Mouse (Mus musculus) CH12.LX (cell line): ENCODE measurements around the gene Kndc1. TPM values are rescaled to one million over a fixed set of nuclear protein-coding genes. Genes with fewer than 3 reads are reported as not detected.

Experiments used
- DNase-seq: peaks from one replicate; pipeline ENCODE4 v3.0.0-alpha.2; 2013; ENCODE audit errors: extremely low read depth
- H3K27ac ChIP-seq: 2 replicates; pipeline ENCODE4 v1.5.1; 2012; ENCODE audit warnings: low read depth, mild to moderate bottlenecking, control low read depth, moderate library complexity; ENCODE audit not compliant: insufficient read depth
- H3K27me3 ChIP-seq: replicated peaks from 2 replicates; pipeline ENCODE3; 2012; ENCODE audit warnings: inconsistent platforms
- H3K36me3 ChIP-seq, 2 experiments: replicated peaks in 1 of 2; 2 replicates each; pipeline versions ENCODE3 to v1.6.1; 2012; ENCODE audit warnings: inconsistent platforms in 1 of 2, low read length in 1 of 2, mild to moderate bottlenecking in 1 of 2, mixed read lengths in 1 of 2, moderate library complexity in 1 of 2; ENCODE audit not compliant: control insufficient read depth in 1 of 2, insufficient read depth in 1 of 2
- H3K4me1 ChIP-seq, 2 experiments: 2 replicates each; pipeline ENCODE4 v1.6.1; 2012; ENCODE audit warnings: inconsistent platforms in 1 of 2, moderate library complexity in 1 of 2; ENCODE audit not compliant: insufficient read depth in 2 of 2, control insufficient read depth in 1 of 2
- H3K4me2 ChIP-seq: 2 replicates; pipeline ENCODE4 v1.6.1; 2012; ENCODE audit warnings: low read depth, mild to moderate bottlenecking, control low read depth; ENCODE audit not compliant: poor library complexity, insufficient read depth, severe bottlenecking
- H3K4me3 ChIP-seq, 3 experiments: fragments of 150-350 bp in 1 of 3; sonication (generic) in 1 of 3; replicated peaks in 1 of 3; 2 replicates each; pipeline versions ENCODE3 to v1.5.1; 2011 to 2012; ENCODE audit warnings: low read depth in 2 of 3, low read length in 2 of 3, mild to moderate bottlenecking in 2 of 3, moderate library complexity in 2 of 3, control low read depth in 1 of 3, improper control_type of control experiment in 1 of 3, inconsistent platforms in 1 of 3, mixed read lengths in 1 of 3; ENCODE audit not compliant: poor library complexity in 1 of 3
- H3K79me2 ChIP-seq: replicated peaks from 2 replicates; pipeline ENCODE4 v1.6.1; 2012; ENCODE audit warnings: mild to moderate bottlenecking, moderate library complexity; ENCODE audit not compliant: control insufficient read depth, poor library complexity, insufficient read depth, severe bottlenecking; ENCODE audit errors: extremely low read depth
- H3K9ac ChIP-seq: 2 replicates; pipeline ENCODE4 v1.6.1; 2012; ENCODE audit warnings: low read depth, mild to moderate bottlenecking, control low read depth, moderate library complexity; ENCODE audit not compliant: insufficient read depth
- H3K9me3 ChIP-seq: replicated peaks from 2 replicates; pipeline ENCODE3; 2012; ENCODE audit warnings: low read length, inconsistent platforms, mixed read lengths
- BHLHE40 ChIP-seq: IDR thresholded peaks from 2 replicates; pipeline ENCODE4 v1.6.1; 2011; ENCODE audit warnings: mild to moderate bottlenecking, low read depth, low read length, improper control_type of control experiment
- CHD1 ChIP-seq: IDR thresholded peaks from 2 replicates; pipeline ENCODE4 v1.6.1; 2012; ENCODE audit warnings: low read depth, low read length, improper control_type of control experiment, inconsistent platforms
- CTCF ChIP-seq, 2 experiments: IDR thresholded peaks in 1 of 2; conservative IDR thresholded peaks in 1 of 2; 2 replicates each; pipeline ENCODE4 v1.5.1; 2011 to 2012; ENCODE audit warnings: low read depth in 2 of 2, low read length in 2 of 2, improper control_type of control experiment in 1 of 2, inconsistent platforms in 1 of 2, mild to moderate bottlenecking in 1 of 2, moderate library complexity in 1 of 2
- E2F4 ChIP-seq: IDR thresholded peaks from 2 replicates; pipeline ENCODE4 v1.6.1; 2011; ENCODE audit warnings: low read depth, low read length, improper control_type of control experiment; ENCODE audit not compliant: insufficient replicate concordance
- EP300 ChIP-seq: IDR thresholded peaks from 2 replicates; pipeline ENCODE4 v1.6.1; 2011; ENCODE audit warnings: low read length, improper control_type of control experiment
- HCFC1 ChIP-seq: IDR thresholded peaks from 2 replicates; pipeline ENCODE4 v1.6.1; 2012; ENCODE audit warnings: low read depth, mild to moderate bottlenecking, inconsistent platforms, low read length, improper control_type of control experiment
- JUN ChIP-seq: IDR thresholded peaks from 2 replicates; pipeline ENCODE4 v1.6.1; 2011; ENCODE audit warnings: low read depth, mild to moderate bottlenecking, low read length, improper control_type of control experiment, moderate library complexity; ENCODE audit not compliant: insufficient read depth
- MAFK ChIP-seq: IDR thresholded peaks from 2 replicates; pipeline ENCODE4 v1.6.1; 2011; ENCODE audit warnings: low read length, improper control_type of control experiment; ENCODE audit not compliant: insufficient replicate concordance
- MAX ChIP-seq: IDR thresholded peaks from 2 replicates; pipeline ENCODE4 v1.6.1; 2011; ENCODE audit warnings: low read length, improper control_type of control experiment
- MAZ ChIP-seq: IDR thresholded peaks from 2 replicates; pipeline ENCODE4 v1.6.1; 2012; ENCODE audit warnings: low read depth, mild to moderate bottlenecking, inconsistent platforms, low read length, improper control_type of control experiment, moderate library complexity
- MXI1 ChIP-seq: IDR thresholded peaks from 2 replicates; pipeline ENCODE4 v1.6.1; 2011; ENCODE audit warnings: mild to moderate bottlenecking, low read depth, low read length, improper control_type of control experiment
- SIN3A ChIP-seq: IDR thresholded peaks from 2 replicates; pipeline ENCODE4 v1.6.1; 2012; ENCODE audit warnings: low read length, improper control_type of control experiment, inconsistent platforms
- TBP ChIP-seq: conservative IDR thresholded peaks from 2 replicates; pipeline ENCODE4 v1.6.1; 2011; ENCODE audit warnings: low read depth, low read length, improper control_type of control experiment
- TCF12 ChIP-seq: IDR thresholded peaks from 2 replicates; pipeline ENCODE4 v1.6.1; 2014; ENCODE audit warnings: low read depth, mild to moderate bottlenecking, inconsistent platforms, low read length, improper control_type of control experiment
- UBTF ChIP-seq: IDR thresholded peaks from 2 replicates; pipeline ENCODE4 v1.6.1; 2012; ENCODE audit warnings: low read depth, mild to moderate bottlenecking, inconsistent platforms, low read length, improper control_type of control experiment, moderate library complexity
- ZC3H11A ChIP-seq: IDR thresholded peaks from 2 replicates; pipeline ENCODE4 v1.6.1; 2012; ENCODE audit warnings: low read depth, mild to moderate bottlenecking, inconsistent platforms, low read length, improper control_type of control experiment
- ZNF384 ChIP-seq: IDR thresholded peaks from 2 replicates; pipeline ENCODE4 v1.6.1; 2012; ENCODE audit warnings: low read depth, low read length, improper control_type of control experiment, inconsistent platforms
- dilution Hi-C: fragments of 300-500 bp; cut with MboI; formaldehyde crosslinking; loops from 2 replicates; pipeline ENCODE4 v1.14.3; 2020; ENCODE audit warnings: low sequenced_read_pairs; ENCODE audit not compliant: extremely low pct_unique_long_range_greater_than_20kb, extremely low pct_ligation_motif_present
- in situ Hi-C: fragments of 300-500 bp; cut with MboI; formaldehyde crosslinking; loops from 3 replicates; pipeline ENCODE4 v1.14.3; 2019; ENCODE audit warnings: low sequenced_read_pairs, low pct_ligation_motif_present, low pct_unique_long_range_greater_than_20kb, mixed read lengths
- polyA plus RNA-seq: library from polyadenylated mRNA; unstranded; fragments of >175 nt; gene quantifications from 2 replicates; pipeline ENCODE4 v1.2.1, GENCODE M21; 2012; ENCODE audit warnings: low read depth; ENCODE audit not compliant: insufficient read length
- total RNA-seq, 2 experiments: library from RNA; depleted of rRNA; stranded (reverse); fragments of 300-350 nt in 1 of 2; fragments of >200 nt in 1 of 2; gene quantifications; 2 replicates each; pipeline ENCODE4 v1.2.3; 2012 to 2014

Gene Kndc1
- total and polyA plus RNA-seq, 3 experiments, result 2.3 to 5.0 (median 4.0) TPM

DNA sequence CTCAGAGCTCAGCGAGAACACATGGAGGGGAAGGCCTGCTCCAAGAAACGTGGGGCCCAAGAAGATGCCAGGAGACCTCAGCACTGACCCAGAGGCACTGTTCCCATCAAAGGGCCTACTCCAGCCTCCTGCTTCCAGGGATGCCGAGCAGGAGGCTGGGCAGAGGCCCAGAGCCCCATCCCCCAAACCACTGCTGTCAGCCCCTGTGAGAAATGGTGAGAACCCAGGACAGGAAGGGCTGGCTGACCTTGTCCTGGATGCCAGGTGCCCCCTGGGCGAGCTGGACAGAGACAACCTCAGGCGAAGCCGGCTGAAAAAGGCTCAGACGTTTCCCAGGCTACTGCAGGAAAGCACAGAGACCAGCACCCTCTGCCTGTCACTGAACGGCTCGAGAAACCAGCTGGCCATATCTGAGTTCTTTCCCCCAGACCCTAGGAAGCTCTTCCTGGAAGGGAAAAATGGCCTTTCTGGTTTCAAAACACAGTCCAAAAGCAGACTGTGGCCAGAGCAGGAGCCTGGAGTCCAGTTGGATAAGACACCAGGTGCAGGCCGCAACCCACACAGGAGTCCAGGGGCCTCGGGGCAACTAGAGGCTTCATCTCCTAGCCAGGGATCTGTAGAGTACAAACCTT, 15.8 kb downstream of the Kndc1 start:
- H3K27me3 ChIP-seq, result peaks cover 9% of the 10 kb centered on the region
- no peaks in the 10 kb centered on the region for H3K36me3 ChIP-seq
- H3K9me3 ChIP-seq, result no peaks in the 10 kb centered on the region
- dilution Hi-C loops, result no loop called here
- H3K4me2 ChIP-seq, result no peak overlapping the region
- no peaks in the 10 kb centered on the region for H3K79me2 ChIP-seq
- DNase-seq, result no peak
- H3K9ac ChIP-seq, result no peak overlapping the region
- in situ Hi-C loops, result loop anchor here (5.0 to 10.0 kb wide), 2 partner anchors 82 to 224 kb away; partner anchors contain the start of genes Adam8 and Mtg1
- no peak overlapping the region for H3K27ac ChIP-seq
- no peak overlapping the region for H3K4me3 ChIP-seq
- peaks cover 24 to 59% of the 10 kb centered on the region in 2 experiments for H3K4me1 ChIP-seq
- TF ChIP-seq BHLHE40, result no peak
- no peak for TF ChIP-seq MAFK
- no peak for TF ChIP-seq JUN
- no peak for TF ChIP-seq HCFC1
- TF ChIP-seq CHD1, result no peak
- no peak for TF ChIP-seq MAX
- no peak for TF ChIP-seq EP300
- no peak for TF ChIP-seq SIN3A
- no peak for TF ChIP-seq CTCF (conservative IDR thresholded peaks at IDR 0.05 in 1 of 2, IDR thresholded peaks at IDR 0.05 in 1 of 2; ENCODE audit: low read depth in 2 of 2, low read length in 2 of 2)
- no peak for TF ChIP-seq TCF12
- TF ChIP-seq ZNF384, result no peak
- no peak for TF ChIP-seq E2F4
- TF ChIP-seq UBTF, result no peak
- no peak for TF ChIP-seq ZC3H11A

DNA sequence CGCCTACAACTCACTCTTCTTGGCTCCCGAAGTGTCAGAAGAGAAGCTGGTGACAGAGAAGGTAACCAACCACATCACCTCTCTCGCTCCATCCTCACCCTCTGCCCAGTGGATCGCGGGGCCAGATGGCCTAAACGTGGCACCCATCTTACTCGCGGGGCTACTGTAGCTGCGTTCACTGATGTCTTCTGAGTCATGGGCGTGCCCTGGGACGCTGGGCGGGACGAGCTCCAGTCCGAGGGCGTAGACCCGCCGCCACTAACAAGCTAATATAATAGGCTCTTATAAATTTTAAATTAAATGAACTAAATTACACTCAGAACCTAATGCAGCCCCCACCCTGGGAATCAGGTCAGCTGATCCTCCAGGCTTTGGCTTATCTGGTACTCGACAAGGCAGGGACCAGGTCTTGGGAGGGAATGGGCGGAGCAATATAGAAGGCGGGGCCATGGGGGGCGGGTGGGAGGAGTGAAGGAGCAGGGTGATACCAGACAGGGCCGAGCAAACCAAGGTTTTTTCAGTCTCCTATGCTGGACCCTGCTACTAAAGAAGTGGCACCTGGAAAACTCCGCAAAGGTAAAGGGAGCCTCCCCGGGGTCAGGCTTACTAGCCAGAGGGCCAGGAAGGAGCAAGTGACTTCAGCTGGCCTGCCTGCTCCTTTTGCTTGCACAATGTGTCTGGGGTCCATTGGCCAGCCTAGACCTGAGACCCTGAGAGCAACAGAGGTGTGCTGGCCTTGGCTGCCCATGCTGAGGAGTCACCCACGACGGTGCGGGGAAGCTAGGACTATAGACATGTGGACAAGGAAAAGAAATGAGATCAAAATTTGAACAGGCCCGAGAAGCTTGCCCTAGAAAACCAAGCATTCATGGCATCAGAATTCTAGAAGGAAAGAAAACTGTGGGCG, 19.9 kb downstream of the Kndc1 start:
- H3K27ac ChIP-seq, result no peak overlapping the region
- H3K4me1 ChIP-seq, result peaks cover 6 to 40% of the 10 kb centered on the region in 2 experiments; a peak in 3 of 4 replicates
- H3K4me2 ChIP-seq, result peak overlapping the region; percentile 59
- no peaks in the 10 kb centered on the region for H3K36me3 ChIP-seq
- DNase-seq, result peak; percentile 56
- H3K4me3 ChIP-seq, result peak overlapping the region; percentile 30 to 53 (median 47)
- H3K9me3 ChIP-seq, result no peaks in the 10 kb centered on the region
- H3K27me3 ChIP-seq, result peaks cover 9% of the 10 kb centered on the region
- dilution Hi-C loops (no loop called here), in situ Hi-C loops (loop anchor here (5.0 to 10.0 kb wide), 2 partner anchors 78 to 220 kb away; partner anchors contain the start of genes Adam8 and Mtg1)
- peak; percentile 28; the same call in 1 of the 2 replicates for TF ChIP-seq MXI1
- TF ChIP-seq MAZ, result peak; percentile 62; the same call in 1 of the 2 replicates
- no peak for TF ChIP-seq TBP
- H3K79me2 ChIP-seq, result no peaks in the 10 kb centered on the region
- peak overlapping the region; percentile 16; the same call in 1 of the 2 replicates for H3K9ac ChIP-seq
